In the genomic region with DNA sequence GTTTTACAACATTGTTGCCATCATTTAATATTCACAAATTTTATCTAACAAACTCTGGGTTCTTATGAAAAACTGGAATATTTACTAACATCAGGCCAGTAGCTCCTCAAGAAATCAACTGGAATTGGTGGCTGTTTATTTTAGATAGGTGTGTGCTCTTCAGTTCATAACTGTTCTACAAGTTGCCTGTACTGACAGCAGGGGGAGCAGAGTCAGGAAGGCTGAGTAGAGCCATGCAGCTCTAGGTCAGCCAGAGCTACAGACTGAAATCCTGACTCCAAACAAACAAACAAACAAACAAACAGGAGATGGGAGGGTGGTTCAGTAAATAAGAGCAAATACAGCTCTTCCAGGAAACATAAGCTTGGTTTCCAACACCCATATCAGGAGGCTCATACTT, we compare ENCODE assay signal across 16 mouse cellular contexts. TPM values are rescaled to one million over a fixed set of nuclear protein-coding genes. Genes with fewer than 3 reads are reported as not detected.
DNase-seq lines count a peak whose midpoint lies in the region; TF ChIP-seq lines count a peak whose summit lies in the region.
"Had no signal": no experiment of that assay in that cellular context is flagged by ENCODE, and none has a peak within 500 bp of the region (broad histone marks: within the 10 kb centered on the region; RNA-seq: fewer than 3 reads in every experiment).

No protein-coding gene starts in this region.

- no peak for TF ChIP-seq POLR2A in cerebellum, adult 2 months (IDR thresholded peaks at IDR 0.05; ENCODE audit: borderline replicate concordance, insufficient read depth, low read length)
- no peak for TF ChIP-seq POLR2A in brain, embryonic 14.5 days (IDR thresholded peaks at IDR 0.05; ENCODE audit: borderline replicate concordance, extremely low read depth, insufficient read depth, insufficient read length, poor library complexity, severe bottlenecking)

- no peaks in the 10 kb centered on the region for H3K27me3 ChIP-seq in cerebellum, adult 2 months (ENCODE audit: control insufficient read depth, insufficient read depth, low read length)
- H3K27me3 ChIP-seq: neural tube, embryonic 13.5 days had no signal

- no peak overlapping the region for H3K27ac ChIP-seq in cerebellum, adult 2 months (ENCODE audit: insufficient read depth, low read length)
- no peak overlapping the region for H3K27ac ChIP-seq in layer of hippocampus, adult 2 months
- H3K27ac ChIP-seq: embryonic facial prominence, embryonic 10.5 days; hindbrain, embryonic 14.5 days; neural tube, embryonic 13.5 days had no signal

- no peak overlapping the region for H3K4me3 ChIP-seq in cerebellum, adult 2 months (replicated peaks; ENCODE audit: insufficient read depth, low read depth, low read length)
- no peak overlapping the region for H3K4me3 ChIP-seq in layer of hippocampus, adult 2 months
- H3K4me3 ChIP-seq: embryonic facial prominence, embryonic 10.5 days; neural tube, embryonic 13.5 days had no signal

- peak; percentile 22; the same call in 1 of the 2 replicates for TF ChIP-seq CTCF in cerebellum, adult 2 months (IDR thresholded peaks at IDR 0.05; ENCODE audit: borderline replicate concordance, insufficient read depth, low read depth, low read length)
- peak; percentile 52 for TF ChIP-seq CTCF in layer of hippocampus, adult 2 months (conservative IDR thresholded peaks at IDR 0.05)
- TF ChIP-seq CTCF in brain, embryonic 14.5 days (IDR thresholded peaks at IDR 0.05; ENCODE audit: borderline replicate concordance, extremely low read depth, insufficient read depth, insufficient read length): peak; percentile 13; the same call in 1 of the 2 replicates

- no peak for DNase-seq in cerebellum, adult 2 months
- DNase-seq in cerebellum, adult 9-10 months: no peak
- no peak for DNase-seq in layer of hippocampus, adult 2 months (ENCODE audit: low spot score in 2 of 2)
- no peak for DNase-seq in layer of hippocampus, postnatal 14 days (ENCODE audit: low spot score in 2 of 2)
- peak; percentile 26 for DNase-seq in 3T3-L1 (ENCODE audit: low read depth, low spot score)
- peak; percentile 14 for DNase-seq in brain, embryonic 14.5 days (ENCODE audit: low read depth)
- DNase-seq in spleen, postnatal 36 days (ENCODE audit: low spot score in 2 of 2): no peak
- DNase-seq in layer of hippocampus, adult 11-12 months (ENCODE audit: low spot score): no peak
- DNase-seq: cerebellum, postnatal 10 days; heart, postnatal 10 days; kidney, postnatal 14 days; lung, postnatal 4 days; retina, postnatal 1 day had no signal

- H3K4me1 ChIP-seq in cerebellum, adult 2 months (ENCODE audit: control insufficient read depth, insufficient read depth, low read length): peaks cover 4% of the 10 kb centered on the region; the same call in 1 of the 2 replicates
- H3K4me1 ChIP-seq: embryonic facial prominence, embryonic 10.5 days had no signal

RNA-seq across cellular contexts. Expression of a gene that starts 30.6 kb away (rescaled TPM):
- 270 TPM in 2 replicates for polyA plus RNA-seq in cerebellum, adult 2 months (2012; rRNA removed)
- 100 to 1,000 TPM; 211 to 212 TPM for total RNA-seq in layer of hippocampus, adult 2 months (2021)
- 100 to 1,000 TPM; 182 to 205 TPM for total RNA-seq in layer of hippocampus, postnatal 14 days (2021)
- polyA plus RNA-seq in brain, embryonic 14.5 days (2012; rRNA removed): 153 and 157 TPM in 2 replicates

RNA-seq across cellular contexts. Expression of a gene that starts 57.1 kb away (rescaled TPM):
- 61.8 and 66.0 TPM in 2 replicates for polyA plus RNA-seq in cerebellum, adult 2 months (2012; rRNA removed)
- 10 to 100 TPM; 43.9 to 45.3 TPM for total RNA-seq in layer of hippocampus, adult 2 months (2021)
- total RNA-seq in layer of hippocampus, postnatal 14 days (2021): 10 to 100 TPM; 61.8 to 63.9 TPM
- polyA plus RNA-seq in brain, embryonic 14.5 days (2012; rRNA removed): 47.2 and 52.4 TPM in 2 replicates

Comparison
In these comparisons a context has a peak if more than half of its experiments do, and no peak if none do; other contexts are left out.
1. DNase-seq: peak in 3T3-L1 (single experiment) and brain, embryonic 14.5 days (single experiment); none in cerebellum, adult 2 months (0 of 2), cerebellum, adult 9-10 months (single experiment), layer of hippocampus, adult 2 months (0 of 2), layer of hippocampus, postnatal 14 days (0 of 2), spleen, postnatal 36 days (0 of 2) and layer of hippocampus, adult 11-12 months (single experiment).
2. Peak in every context shown above with its lines, with median percentiles within 50 percentile points of each other: CTCF ChIP-seq.